Mouse (Mus musculus) cerebellum, adult 9-10 months (tissue): ENCODE results near the gene Slc39a2.
A peak's percentile ranks its signal among the peaks of the same experiment; 100 is the strongest.
"Not testable (repeated sequence)": the region's sequence is repeated elsewhere in the genome, so short reads cannot be mapped to it uniquely, and the experiment has no call there.

Experiments
- DNase-seq: peaks from one replicate; pipeline ENCODE4 v3.0.0; 2022

Slc39a2 gene

DNA sequence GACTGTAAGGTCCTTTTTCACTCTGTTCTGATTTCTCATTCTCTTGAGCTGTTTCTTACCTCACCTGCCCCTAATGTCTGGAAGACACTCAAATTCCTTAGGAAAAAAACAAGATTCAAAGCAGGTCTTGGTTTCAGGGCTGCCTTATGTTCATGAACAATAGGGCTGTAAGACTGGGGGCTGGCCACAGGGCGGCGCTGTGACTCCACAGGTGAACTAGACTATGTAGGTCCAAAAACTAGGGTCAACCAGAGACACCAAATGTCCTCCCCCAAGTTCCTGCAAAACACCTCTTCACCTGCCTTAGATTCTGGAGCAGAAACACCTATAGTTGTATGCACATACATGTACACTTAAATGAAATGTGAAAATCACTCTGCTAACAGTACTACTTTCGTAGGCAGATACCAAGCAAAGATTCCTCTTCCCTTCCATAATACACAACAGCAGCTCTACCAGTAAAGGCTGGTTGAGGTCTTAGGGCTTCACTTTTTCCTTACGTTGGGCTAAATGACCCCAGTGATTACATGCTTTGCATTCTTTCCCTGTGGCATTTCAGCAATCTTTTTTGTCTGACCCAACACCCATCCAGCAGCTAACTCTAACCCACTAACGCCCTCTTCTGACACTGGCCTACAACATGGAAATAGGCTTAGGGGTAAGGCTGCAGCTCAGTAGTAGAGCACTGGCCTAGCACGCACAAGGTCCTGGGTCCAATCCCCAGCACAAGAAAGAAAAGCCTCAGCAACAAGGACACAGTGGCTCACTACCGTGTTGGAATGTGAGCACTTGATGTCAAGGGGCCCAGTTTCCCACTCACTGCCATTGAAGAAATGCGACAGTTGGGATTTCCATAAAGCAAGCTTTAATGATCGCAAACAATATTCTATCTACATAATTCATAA is 10.4 kb downstream of the Slc39a2 start:
- DNase-seq: peak; percentile 77

- no peak for DNase-seq
Measured at GRCm38 (mm10) chr14:51903782-51904181, 11.1 kb downstream of the Slc39a2 start.

- no peak for DNase-seq
Measured at GRCm38 (mm10) chr14:51904706-51905105, 12.0 kb downstream of the Slc39a2 start.

DNA sequence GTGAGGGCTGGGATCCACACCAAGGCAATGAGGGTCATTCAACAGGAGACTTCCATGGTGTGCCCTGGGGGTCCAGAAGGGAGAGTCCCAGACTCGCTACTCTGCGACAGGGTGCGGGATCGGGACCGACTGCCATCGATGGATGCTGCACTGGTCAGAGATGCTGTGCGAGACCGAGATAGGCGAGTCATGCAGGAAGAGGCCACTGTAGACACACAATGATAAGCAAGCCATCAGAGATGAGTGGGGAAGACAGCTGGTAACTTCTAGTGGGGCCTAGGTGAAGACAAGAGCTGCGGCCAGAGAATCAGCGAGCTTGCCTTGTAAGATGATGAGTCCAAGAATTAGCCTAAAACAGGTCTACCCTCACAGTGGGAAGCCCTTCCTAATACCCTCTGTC is 13.4 kb downstream of the Slc39a2 start:
- no peak for DNase-seq

DNA sequence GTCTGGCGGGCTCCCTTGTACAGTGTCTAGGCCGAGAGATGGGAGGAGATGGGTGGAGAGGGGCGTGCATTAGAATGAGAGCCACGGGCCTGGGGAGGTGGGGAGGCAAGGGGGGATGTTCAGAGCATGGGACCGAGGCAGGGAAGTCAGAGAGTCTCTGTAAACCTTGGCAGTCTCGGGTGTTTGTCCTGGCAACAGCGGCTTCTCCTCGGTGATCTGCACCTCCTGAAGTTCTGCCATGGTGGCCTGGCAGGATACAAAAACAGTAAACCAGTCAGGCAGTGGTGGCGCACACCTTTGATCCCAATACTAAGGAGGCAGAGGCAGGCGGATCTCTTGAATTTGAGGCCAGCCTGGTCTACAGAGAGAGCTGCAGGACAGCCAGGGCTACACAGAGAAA is 18.6 kb downstream of the Slc39a2 start:
- DNase-seq: no peak

- DNase-seq: no peak
Measured at GRCm38 (mm10) chr14:51912391-51913061, 19.8 kb downstream of the Slc39a2 start.

- DNase-seq: peak; percentile 74
Measured at GRCm38 (mm10) chr14:51913062-51913959, 20.6 kb downstream of the Slc39a2 start.

DNA sequence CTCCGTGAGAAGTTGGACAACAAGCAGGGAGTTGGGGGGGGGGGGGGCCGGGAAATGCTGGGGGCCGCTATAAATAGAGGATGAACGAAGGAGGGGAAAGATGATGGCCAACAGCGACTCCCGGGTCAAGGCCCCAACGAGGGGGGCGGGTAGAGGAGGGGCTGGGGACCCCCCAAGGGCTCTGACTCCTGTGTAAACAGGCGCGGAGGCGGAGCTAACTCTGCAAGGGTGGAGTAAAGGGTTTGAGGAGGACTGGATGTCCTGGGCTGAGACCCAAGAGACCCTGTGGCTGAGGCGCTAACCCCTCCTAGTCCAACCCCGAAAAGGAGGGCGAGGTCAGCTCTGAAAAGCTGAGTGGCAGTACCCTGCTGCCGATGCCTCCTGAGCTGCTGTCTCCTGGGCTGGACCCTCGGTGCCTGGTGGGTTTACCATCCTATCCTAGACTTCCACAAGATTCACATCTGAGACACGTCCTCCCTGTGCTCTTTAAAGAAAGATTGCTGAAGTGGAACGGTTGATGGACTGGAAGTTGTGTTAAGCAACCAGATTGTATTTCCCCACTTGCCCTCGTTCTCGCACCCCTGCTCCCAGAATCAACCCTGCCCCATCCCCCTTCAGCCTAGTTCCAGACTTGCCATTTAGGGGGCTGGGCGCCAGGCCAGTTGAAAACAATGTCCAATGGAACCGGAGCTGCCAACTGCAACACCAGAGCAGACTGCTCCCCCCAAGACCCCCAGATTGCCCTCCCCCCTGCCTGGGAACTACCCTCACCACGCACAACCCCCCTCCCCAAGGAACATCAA is 21.5 kb downstream of the Slc39a2 start, which contains the start of gene Ndrg2:
TSS of gene Ndrg2 (minus strand) at position 199 of the 803 bp plus-strand sequence.
- DNase-seq: peak; percentile 70

GRCm38 (mm10) chr14:51915030-51915429 is 22.3 kb downstream of the Slc39a2 start:
- DNase-seq: no peak

DNA sequence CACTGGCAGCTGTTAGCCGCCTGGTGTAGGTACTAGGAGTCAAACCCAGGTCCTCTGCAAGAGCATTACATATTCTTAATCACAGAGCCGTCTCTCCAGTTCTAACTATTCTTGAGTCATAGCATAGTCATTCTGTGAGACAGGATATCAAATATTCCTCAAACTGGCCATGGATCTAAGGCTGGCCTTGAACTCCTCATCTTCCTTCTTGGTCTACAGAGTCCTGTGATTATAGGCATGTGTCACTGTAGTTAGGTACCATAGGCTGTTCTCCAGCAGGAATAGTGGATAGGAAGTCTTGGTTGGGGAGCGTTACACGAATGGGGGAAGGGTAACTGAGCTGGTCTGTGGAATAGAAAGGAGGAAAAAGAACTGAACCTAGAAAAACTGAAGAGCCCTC is 23.9 kb downstream of the Slc39a2 start:
- DNase-seq: no peak

- no peak for DNase-seq
Measured at GRCm38 (mm10) chr14:51918125-51918524, 25.4 kb downstream of the Slc39a2 start, which contains the start of gene Tppp2. Gene Tppp2, plus strand, starts transcription at chr14:51918425.

- DNase-seq: no peak
Measured at GRCm38 (mm10) chr14:51918966-51919365, 26.3 kb downstream of the Slc39a2 start.

GRCm38 (mm10) chr14:51921759-51922570 is 29.3 kb downstream of the Slc39a2 start:
- DNase-seq: no peak

DNA sequence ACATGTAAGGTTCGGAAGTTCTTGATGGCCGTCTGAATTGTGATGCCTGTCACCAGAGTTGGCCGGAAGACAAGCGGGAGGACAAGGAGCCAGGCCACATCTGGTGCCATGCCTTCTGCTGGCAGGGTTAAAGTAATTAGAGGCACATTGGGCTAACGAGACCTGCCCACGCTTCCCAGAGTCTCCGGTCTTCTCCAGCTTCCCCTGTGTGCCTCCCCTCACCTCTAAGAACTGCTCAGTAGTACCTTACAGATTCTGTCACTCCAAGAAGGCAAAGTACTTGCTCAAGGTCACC is 29.8 kb downstream of the Slc39a2 start, which contains the start of gene Rnase13:
TSS of gene Rnase13 (minus strand) at position 203 of the 295 bp plus-strand sequence.
- DNase-seq: no peak

- DNase-seq: no peak
Measured at GRCm38 (mm10) chr14:51922910-51923309, 30.2 kb downstream of the Slc39a2 start.

- DNase-seq: no peak
Measured at GRCm38 (mm10) chr14:51923492-51923891, 30.8 kb downstream of the Slc39a2 start.

DNA sequence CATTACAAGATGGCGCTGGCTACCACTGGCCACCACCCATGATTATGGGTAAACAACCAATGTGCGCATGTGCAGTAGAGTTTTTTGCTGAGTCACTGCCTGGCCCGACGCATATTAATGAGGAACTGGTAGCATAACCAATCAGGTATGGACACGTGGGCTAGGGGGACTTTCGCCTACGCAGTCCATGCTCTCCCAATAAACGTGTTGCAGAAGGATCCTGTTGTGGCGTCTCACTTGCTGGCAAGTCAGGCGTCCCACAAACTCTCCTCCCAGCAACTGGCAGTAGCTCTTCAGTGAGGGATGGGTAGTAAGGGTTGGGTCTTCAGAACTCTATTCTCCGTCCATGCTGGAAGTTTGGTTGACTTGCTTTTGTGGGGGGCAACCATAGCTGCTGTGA is 34.2 kb downstream of the Slc39a2 start:
- DNase-seq: not testable (repeated sequence)

DNA sequence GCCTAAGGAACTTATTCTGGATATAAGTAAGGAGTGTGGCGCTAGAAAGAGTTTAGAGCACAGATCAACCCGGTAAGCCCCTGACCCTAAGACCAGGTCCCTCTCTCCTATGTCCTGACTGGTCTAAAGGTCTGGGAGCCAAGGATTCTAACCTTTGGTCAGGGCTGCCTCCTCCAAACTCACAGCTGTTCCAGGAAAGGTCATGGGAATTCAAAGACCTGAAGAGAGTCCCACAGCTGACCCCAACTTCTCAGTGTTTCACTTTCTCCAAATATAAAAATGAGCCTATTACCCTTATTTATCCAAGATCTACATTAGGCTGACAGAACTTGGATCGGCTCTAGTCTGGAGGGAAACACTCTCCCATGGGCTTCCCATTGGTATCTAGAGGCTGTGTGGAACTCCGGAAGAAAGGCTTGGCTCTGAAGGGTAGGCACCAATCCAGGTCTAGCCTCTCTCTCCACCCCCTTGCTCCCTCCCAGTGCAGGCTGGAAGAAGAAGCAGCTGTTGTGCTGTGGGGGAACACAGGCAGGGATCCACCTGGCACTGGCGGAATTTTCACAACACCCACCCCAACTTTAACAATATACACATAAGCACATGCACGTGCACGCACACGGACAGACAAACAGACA is 36.7 kb downstream of the Slc39a2 start:
- DNase-seq: no peak

DNA sequence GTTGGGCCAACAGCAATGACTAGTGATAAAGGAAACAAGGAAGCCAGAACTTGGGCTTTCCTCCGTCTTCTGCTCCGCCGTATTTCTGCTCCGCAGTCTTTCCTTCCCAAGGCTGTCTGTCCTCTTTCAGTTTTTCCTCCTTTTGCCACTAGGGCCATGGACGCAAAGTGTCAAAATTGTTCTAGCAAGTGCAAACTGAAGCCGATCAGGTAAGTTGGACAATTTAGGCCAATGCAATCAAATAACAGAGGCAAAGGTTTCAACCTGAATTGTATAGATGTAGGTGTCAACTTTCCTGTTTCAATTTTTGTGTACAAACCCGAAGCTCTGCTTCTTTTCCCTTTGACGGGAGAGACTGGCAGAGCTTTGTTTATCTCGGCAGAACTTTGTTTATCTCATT is 37.3 kb downstream of the Slc39a2 start:
- no peak for DNase-seq

DNA sequence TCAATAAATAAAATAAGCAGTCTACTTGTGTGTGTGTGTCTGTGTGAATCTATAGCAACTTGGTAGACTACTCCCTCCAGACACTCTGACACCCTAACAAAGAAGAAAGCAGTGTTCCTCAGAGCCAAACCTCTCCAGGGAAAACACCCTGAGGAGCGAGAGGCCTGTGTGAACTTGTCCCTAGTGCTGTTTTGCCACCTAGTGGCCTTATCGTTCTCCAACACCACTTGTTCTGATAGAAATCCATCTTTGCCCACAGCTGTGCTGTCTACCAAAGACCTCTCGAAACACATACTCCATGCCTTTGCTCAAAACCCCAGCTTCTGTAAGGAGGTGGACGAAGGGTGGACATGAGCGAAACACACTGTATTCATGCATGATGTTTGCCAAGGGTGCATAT is 38.1 kb downstream of the Slc39a2 start:
- DNase-seq: peak; percentile 54
